Mouse (Mus musculus) forebrain, embryonic 12.5 days (tissue): ENCODE results near the gene Pfn4. TPM values are rescaled to one million over a fixed set of nuclear protein-coding genes. Genes with fewer than 3 reads are reported as not detected.
A peak's percentile ranks its signal among the peaks of the same experiment; 100 is the strongest.
"Not testable (repeated sequence)": the region's sequence is repeated elsewhere in the genome, so short reads cannot be mapped to it uniquely, and the experiment has no call there.

ENCODE experiments used
- ATAC-seq: fragments of 200-750 bp; cut with Nextera tagmentation; 2 replicates; pipeline ENCODE4 v1.8.0; 2017; ENCODE audit warnings: moderate TSS enrichment; ENCODE audit not compliant: low FRiP score
- H3K27ac ChIP-seq: fragments of 300-500 bp; sonication (generic); 2 replicates; pipeline ENCODE4 v1.5.1; 2016; ENCODE audit warnings: mild to moderate bottlenecking
- H3K27me3 ChIP-seq: fragments of 300-500 bp; sonication (generic); 2 replicates; pipeline ENCODE4 v1.6.1; 2016; ENCODE audit warnings: mild to moderate bottlenecking
- H3K36me3 ChIP-seq: fragments of 300-500 bp; sonication (generic); replicated peaks from 2 replicates; pipeline ENCODE4 v1.6.1; 2016; ENCODE audit warnings: mild to moderate bottlenecking
- H3K4me1 ChIP-seq: fragments of 300-500 bp; sonication (generic); 2 replicates; pipeline ENCODE4 v1.6.1; 2016
- H3K4me2 ChIP-seq: fragments of 300-500 bp; sonication (generic); 2 replicates; pipeline ENCODE4 v1.6.1; 2016; ENCODE audit warnings: mild to moderate bottlenecking, moderate library complexity
- H3K4me3 ChIP-seq: fragments of 300-500 bp; sonication (generic); replicated peaks from 2 replicates; pipeline ENCODE4 v1.5.1; 2016; ENCODE audit warnings: mild to moderate bottlenecking
- H3K9ac ChIP-seq: fragments of 300-500 bp; sonication (generic); 2 replicates; pipeline ENCODE4 v1.6.1; 2016; ENCODE audit warnings: mild to moderate bottlenecking
- H3K9me3 ChIP-seq: fragments of 300-500 bp; sonication (generic); 2 replicates; pipeline ENCODE4 v1.6.1; 2016
- WGBS: fragments of 180-500 bp; shearing (Covaris S2); methylation state at CpG from one replicate; pipeline ENCODE4 v1.1.7; 2016; 5-methylcytosine and 5-hydroxymethylcytosine counted together
- polyA plus RNA-seq: library from polyadenylated mRNA; unstranded; fragments of >200 nt; fragmentation: Nextera tagmentation; extraction: Ambion mirVana; gene quantifications from 2 replicates; pipeline ENCODE4 v1.2.1, GENCODE M21; 2016

Gene Pfn4
- polyA plus RNA-seq, 1 experiment from 2014 or later = 7.2 TPM

DNA sequence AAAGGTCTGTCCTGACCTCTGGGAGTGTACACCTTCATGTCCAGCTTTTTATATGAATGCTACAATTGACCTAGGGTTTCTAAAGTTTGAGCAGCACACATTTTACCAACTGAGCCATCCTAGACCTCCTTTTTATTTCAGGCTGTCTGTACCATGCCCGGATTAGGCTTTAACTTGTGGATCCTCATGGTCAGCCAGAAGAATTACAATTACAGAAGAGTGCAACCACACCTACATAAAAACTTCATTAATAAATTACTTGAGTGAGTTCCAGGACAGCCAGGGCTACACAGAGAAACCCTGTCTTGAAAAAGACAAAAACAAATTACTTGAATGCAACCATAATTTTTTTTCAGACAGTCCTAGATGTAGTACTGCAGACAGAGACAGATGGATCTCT, 11.8 kb upstream of the Pfn4 start:
- 94% methylated on average over 1 of the region's 1 CpGs for WGBS

DNA sequence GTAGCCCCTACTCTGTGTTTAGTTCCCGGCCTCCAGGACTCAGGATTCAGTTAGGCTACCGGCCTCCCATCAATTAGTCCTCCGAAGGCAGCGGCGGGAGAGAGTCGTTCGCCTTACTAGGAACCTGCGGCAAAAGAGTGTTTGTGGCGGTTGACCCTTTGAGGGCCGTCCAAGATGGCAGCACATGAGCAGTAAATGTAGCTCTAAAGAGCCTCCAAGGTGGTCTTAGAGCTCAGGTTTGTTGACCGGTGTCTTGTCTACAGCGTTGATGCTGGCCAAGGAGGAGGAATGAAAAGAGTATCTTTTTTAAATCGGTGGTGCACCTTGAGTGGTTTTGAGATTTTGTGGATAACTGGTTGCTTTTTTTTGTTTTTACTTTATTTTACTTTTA, 506 bp downstream of the Pfn4 start:
- Histone ChIP-seq H3K4me3 (peak overlapping the region; percentile 62), H3K4me2 (peak overlapping the region; percentile 63), H3K4me1 (0 out of 2 replicates have a peak, but pooled peaks cover 3% of the 10 kb centered on the region), H3K36me3 (no peaks in the 10 kb centered on the region), H3K9ac (peak overlapping the region; percentile 83), H3K9me3 (no peaks in the 10 kb centered on the region), H3K27me3 (no peaks in the 10 kb centered on the region), H3K27ac (peak overlapping the region; percentile 97)
- ATAC-seq = peak; percentile 46
- 21% methylated on average over 13 of the region's 13 CpGs for WGBS

More for the DNA sequence above, 11.8 kb upstream of the Pfn4 start:
- no peaks in the 10 kb centered on the region for H3K36me3 ChIP-seq
- H3K27me3 ChIP-seq = no peaks in the 10 kb centered on the region
- H3K4me2 ChIP-seq = no peak overlapping the region
- no peaks in the 10 kb centered on the region for H3K4me1 ChIP-seq
- H3K9me3 ChIP-seq = no peaks in the 10 kb centered on the region
- H3K27ac ChIP-seq = no peak overlapping the region
- no peak overlapping the region for H3K4me3 ChIP-seq
- ATAC-seq = no peak
- H3K9ac ChIP-seq = no peak overlapping the region

DNA sequence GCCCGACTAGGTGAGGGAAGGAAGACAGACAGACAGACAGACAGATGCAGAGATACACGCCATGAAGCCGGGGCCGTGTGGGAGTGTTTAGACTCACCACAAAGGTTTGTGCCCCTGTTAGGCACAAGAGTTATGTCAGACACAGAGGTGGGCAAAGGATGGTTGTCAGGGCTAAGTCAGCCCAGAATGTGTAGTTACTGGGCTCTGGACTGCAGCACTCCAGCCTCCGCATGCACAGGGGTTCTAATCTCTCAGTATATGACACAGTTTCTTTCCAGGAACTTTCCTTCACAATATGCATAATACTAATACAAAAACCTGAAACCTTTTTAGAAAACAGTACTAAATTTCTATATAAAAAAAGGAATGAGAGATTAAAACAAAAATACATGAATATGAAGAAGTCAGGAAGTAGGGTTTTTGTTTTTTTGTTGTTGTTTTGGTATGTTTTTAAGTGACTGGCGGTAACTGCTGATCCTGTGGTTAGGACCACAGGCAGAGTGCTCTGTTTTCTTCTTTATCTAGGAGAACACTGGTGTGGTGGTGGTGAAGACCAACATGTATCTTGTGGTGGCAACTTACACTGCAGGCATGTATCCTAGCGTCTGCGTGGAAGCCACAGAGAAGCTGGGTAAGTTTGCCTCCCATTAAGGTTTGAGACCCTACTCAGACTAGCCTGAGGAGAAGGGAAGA, 6.2 kb downstream of the Pfn4 start:
- 94% methylated on average over 8 of the region's 8 CpGs for WGBS
- Histone ChIP-seq H3K4me2 (no peak overlapping the region), H3K4me3 (no peak overlapping the region), H3K27ac (no peak overlapping the region), H3K36me3 (no peaks in the 10 kb centered on the region), H3K9ac (no peak overlapping the region), H3K27me3 (no peaks in the 10 kb centered on the region), H3K9me3 (no peaks in the 10 kb centered on the region), H3K4me1 (no peaks in the 10 kb centered on the region)
- no peak for ATAC-seq

DNA sequence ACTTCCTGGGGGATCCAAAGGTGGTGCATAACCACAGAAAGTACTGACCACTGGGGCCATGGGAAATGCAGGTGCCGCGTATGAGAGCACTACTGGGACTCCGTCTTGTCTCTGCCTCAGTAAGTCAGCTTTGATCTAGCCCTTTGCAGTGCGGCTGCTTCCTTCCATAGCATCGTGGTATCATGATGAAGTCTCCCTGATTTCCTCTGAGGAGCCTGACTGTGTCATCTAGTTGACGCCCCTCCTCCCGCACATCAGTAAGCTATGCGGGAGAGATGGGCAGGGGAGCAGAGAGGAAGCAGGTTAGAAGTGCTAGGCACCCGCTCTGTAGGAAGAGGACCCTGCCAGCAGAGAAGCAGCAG, 6.7 kb downstream of the Pfn4 start:
- no peaks in the 10 kb centered on the region for H3K4me1 ChIP-seq

DNA sequence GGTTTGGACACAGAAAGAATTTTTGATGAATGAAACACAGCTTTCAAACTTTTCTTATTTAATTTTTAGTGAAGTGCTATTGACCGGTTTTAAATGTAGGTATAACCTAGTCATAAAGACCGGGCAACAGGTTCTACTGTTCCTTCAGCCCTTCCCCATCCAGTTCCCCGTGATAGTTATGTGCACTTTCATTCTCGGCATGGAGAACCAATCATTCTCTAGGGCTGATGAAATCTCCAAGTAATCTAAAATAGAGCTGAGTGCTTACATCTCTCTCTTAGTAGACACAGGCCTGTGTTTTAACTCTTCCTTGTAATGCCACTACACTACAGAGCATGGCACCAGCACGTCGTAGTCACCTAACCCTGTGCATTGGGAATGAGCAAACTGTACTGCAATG, 8.9 kb downstream of the Pfn4 start:
- H3K27me3 ChIP-seq = no peaks in the 10 kb centered on the region
- no peak overlapping the region for H3K4me2 ChIP-seq
- 90% methylated on average over 6 of the region's 6 CpGs for WGBS
- H3K27ac ChIP-seq = no peak overlapping the region
- no peak overlapping the region for H3K9ac ChIP-seq
- H3K9me3 ChIP-seq = no peaks in the 10 kb centered on the region
- no peaks in the 10 kb centered on the region for H3K4me1 ChIP-seq
- no peaks in the 10 kb centered on the region for H3K36me3 ChIP-seq
- H3K4me3 ChIP-seq = no peak overlapping the region
- ATAC-seq = no peak

More for the DNA sequence above, 6.7 kb downstream of the Pfn4 start:
- WGBS = 84% methylated on average over 9 of the region's 9 CpGs
- Histone ChIP-seq H3K4me3 (no peak overlapping the region), H3K4me2 (no peak overlapping the region), H3K27ac (no peak overlapping the region), H3K27me3 (no peaks in the 10 kb centered on the region), H3K9ac (no peak overlapping the region), H3K36me3 (no peaks in the 10 kb centered on the region), H3K9me3 (no peaks in the 10 kb centered on the region)
- ATAC-seq = no peak

DNA sequence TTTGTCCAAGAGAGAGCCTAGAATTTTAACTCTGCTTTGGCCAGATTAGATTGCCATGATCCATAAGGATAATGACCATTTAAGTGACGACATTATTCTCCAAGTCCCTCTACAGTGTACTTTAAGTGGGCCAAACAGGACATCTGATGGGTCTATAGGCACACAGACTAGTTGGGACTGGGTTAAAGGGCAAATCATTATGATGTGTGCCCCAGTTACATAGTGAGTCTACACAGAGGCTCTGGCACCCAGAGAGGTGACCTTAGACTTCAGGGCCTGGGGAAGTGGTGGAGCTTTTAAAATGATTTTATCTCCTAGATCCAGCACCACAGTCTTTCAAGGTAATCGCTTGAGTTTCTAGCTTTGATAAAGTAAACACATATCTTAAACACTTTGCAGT, 11.4 kb downstream of the Pfn4 start:
- no peak overlapping the region for H3K4me3 ChIP-seq
- H3K4me2 ChIP-seq = no peak overlapping the region
- H3K9me3 ChIP-seq = no peaks in the 10 kb centered on the region
- no peaks in the 10 kb centered on the region for H3K27me3 ChIP-seq
- H3K9ac ChIP-seq = no peak overlapping the region
- H3K4me1 ChIP-seq = no peaks in the 10 kb centered on the region
- no peak overlapping the region for H3K27ac ChIP-seq
- H3K36me3 ChIP-seq = no peaks in the 10 kb centered on the region
- no peak for ATAC-seq
- WGBS = 71% methylated on average over 2 of the region's 2 CpGs

DNA sequence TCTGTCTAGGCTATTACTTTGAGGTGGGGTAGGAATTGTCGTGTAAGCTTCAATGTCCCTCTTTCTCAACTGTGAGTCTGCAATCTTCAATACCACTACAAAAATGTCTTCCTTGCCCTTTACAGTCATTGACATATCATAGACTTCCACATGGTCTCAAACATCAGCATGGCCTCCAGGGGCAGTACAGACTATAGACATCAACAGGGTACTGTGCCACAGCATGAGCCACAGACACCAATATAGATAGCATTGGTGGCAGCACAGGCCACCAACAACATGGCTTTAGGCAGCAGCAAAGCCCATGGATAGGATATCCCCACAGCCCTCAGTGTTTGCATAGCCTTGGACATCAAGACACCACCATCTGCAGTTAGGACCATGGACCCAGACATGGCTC, 12.4 kb downstream of the Pfn4 start:
- WGBS = 100% methylated on average over 1 of the region's 1 CpGs
- no peak overlapping the region for H3K4me3 ChIP-seq
- H3K4me2 ChIP-seq = no peak overlapping the region
- ATAC-seq = no peak
- no peaks in the 10 kb centered on the region for H3K27me3 ChIP-seq
- no peak overlapping the region for H3K9ac ChIP-seq
- H3K4me1 ChIP-seq = no peaks in the 10 kb centered on the region
- H3K36me3 ChIP-seq = no peaks in the 10 kb centered on the region
- H3K27ac ChIP-seq = no peak overlapping the region
- no peaks in the 10 kb centered on the region for H3K9me3 ChIP-seq

DNA sequence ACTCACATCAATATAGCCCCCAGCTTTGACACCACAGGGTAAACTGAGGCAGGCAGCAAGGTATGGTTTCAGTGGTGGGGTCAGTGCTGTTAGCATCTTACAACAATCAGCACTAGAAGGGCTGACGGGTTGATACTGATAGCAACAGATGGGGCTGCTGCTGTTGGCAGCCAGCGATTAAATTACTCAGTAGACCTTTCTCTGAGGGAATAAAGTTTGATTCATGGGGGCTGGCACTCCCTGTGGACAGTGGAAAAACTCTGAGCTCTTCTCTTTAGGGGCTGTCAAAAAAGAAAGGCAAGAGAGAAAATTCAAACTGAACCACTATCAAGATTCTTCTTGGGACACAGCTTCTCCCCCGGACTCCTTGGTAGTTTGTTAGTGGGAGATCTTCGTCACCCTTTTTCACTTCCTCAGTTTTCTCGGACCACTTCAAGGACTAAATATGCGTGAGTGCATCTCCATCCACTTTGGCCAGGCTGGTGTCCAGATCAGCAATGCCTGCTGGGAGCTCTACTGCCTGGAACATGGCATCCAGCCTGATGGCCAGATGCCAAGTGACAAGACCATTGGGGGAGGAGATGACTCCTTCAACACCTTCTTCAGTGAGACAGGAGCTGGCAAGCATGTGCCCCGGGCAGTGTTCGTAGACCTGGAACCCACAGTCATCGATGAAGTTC, 13.0 kb downstream of the Pfn4 start:
- not testable (repeated sequence) for H3K9me3 ChIP-seq, H3K9ac ChIP-seq, H3K27me3 ChIP-seq, H3K36me3 ChIP-seq, ATAC-seq, H3K4me2 ChIP-seq, H3K4me3 ChIP-seq, H3K27ac ChIP-seq, H3K4me1 ChIP-seq
- WGBS = 92% methylated on average over 9 of the region's 9 CpGs

DNA sequence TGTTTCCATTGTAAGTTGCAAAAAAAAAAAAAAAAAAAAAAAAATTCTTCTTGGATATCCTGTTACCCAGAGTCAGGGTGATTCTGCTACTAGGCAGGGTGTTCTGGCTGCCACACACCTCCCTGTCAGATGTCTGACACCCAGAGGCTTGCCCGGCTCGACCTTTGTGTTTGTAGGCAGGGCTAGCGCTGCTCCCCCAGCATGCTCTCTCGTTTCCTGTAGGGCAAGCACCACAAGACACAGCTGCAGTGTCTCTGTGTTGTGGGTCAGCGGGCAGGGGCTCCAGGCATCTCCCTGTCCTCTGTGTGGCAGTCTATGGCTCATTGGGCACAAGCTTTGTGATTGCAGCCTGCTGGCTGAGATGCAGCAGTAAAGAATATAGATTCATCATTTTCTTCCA, 14.8 kb downstream of the Pfn4 start:
- H3K36me3 ChIP-seq = no peaks in the 10 kb centered on the region
- H3K9me3 ChIP-seq = no peaks in the 10 kb centered on the region
- H3K27me3 ChIP-seq = no peaks in the 10 kb centered on the region
- H3K4me3 ChIP-seq = no peak overlapping the region
- WGBS = 71% methylated on average over 5 of the region's 5 CpGs
- H3K4me1 ChIP-seq = no peaks in the 10 kb centered on the region
- H3K27ac ChIP-seq = no peak overlapping the region
- H3K9ac ChIP-seq = no peak overlapping the region
- H3K4me2 ChIP-seq = no peak overlapping the region
- no peak for ATAC-seq

DNA sequence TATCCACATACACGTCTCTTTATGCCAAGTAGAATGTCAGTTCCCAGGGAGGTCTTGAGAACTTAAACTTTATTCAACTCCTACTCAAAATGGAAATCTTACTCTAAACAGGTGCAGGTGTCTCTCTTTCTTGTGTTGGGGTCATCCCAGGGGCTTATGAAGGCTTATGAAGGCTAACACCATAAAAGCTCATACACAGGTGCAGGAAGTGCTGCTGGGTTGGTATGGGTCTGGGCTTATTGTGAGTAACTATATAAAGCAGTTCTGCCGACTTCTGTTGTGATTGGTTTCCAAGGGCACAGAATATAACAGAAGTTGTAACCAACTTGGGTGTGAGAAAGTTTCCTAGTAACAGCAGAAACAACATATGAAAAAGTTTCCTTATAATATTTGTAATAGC, 15.6 kb downstream of the Pfn4 start:
- H3K9me3 ChIP-seq = no peaks in the 10 kb centered on the region
- 86% methylated on average over 2 of the region's 2 CpGs for WGBS
- no peak overlapping the region for H3K9ac ChIP-seq
- no peak overlapping the region for H3K4me3 ChIP-seq
- H3K27ac ChIP-seq = no peak overlapping the region
- H3K27me3 ChIP-seq = no peaks in the 10 kb centered on the region
- ATAC-seq = no peak
- no peaks in the 10 kb centered on the region for H3K36me3 ChIP-seq
- no peaks in the 10 kb centered on the region for H3K4me1 ChIP-seq
- no peak overlapping the region for H3K4me2 ChIP-seq

DNA sequence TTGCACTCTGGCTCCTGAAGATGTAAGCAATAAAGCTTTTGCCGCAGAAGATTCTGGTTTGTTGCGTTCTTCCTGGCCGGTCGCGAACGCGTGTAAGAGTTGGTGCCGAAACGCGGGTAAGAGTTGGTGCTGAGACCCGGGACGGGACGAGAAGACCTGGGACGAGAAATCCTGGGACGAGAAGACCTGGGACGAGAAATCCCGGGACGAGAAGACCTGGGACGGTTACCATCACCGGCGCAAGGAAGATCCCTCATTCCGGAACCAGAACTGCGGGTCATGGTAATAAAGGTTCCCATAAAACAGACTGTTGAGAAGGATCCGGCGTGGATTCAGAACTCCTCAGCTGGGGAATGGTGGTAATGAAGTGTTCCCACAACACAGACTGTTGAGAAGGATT, 19.3 kb downstream of the Pfn4 start:
- not testable (repeated sequence) for H3K4me3 ChIP-seq, ATAC-seq

DNA sequence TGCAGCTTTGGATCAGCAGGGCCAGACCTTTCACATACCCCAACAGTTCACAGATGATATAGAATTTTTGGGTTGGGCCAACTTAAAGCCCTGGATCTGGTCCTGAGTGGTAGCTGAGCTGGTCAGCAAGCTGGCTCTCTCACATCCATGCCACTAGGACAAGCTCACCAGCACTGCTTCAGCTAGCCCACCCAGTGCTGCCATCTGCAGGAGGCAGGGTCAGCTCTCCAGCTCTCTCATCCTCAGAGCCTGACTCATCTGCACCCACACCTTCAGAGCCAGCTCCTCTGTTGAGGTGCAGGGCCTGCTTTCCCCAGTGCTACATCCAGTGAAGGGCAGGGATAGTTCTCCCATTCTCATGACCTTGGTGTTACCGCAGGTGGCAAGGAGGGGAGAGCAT, 24.9 kb downstream of the Pfn4 start:
- H3K4me1 ChIP-seq = no peaks in the 10 kb centered on the region

More for the DNA sequence above, 19.3 kb downstream of the Pfn4 start:
- H3K36me3 ChIP-seq, H3K27me3 ChIP-seq, H3K9ac ChIP-seq, H3K4me1 ChIP-seq, H3K9me3 ChIP-seq, H3K4me2 ChIP-seq, H3K27ac ChIP-seq: not testable (repeated sequence)
- 94% methylated on average over 25 of the region's 25 CpGs for WGBS

DNA sequence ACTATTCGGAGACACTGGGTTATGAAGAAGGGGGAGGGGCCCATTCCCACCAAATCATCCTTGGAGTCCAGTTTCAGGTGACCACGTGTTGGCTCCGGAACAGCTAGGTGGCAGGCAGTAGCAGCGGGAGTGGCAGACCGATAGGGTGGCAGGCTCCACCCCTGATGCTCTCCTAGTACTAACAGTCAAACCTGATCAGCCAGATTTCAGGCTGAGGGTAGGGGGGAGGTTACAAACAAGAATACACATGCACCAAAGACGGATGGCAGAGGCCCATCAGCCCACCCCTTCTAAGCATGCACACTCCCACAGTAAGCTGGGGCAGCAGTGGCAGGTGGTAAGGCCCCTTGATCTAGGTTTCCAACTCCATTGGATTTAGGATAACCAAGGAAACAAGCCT, 28.6 kb downstream of the Pfn4 start:
- not testable (repeated sequence) for H3K9ac ChIP-seq, H3K27me3 ChIP-seq, H3K4me3 ChIP-seq, H3K4me1 ChIP-seq, H3K27ac ChIP-seq, H3K4me2 ChIP-seq, H3K36me3 ChIP-seq, H3K9me3 ChIP-seq, ATAC-seq
- WGBS = 78% methylated on average over 6 of the region's 6 CpGs

More for the DNA sequence above, 24.9 kb downstream of the Pfn4 start:
- 79% methylated on average over 1 of the region's 1 CpGs for WGBS
- no peak overlapping the region for H3K4me2 ChIP-seq
- no peak overlapping the region for H3K9ac ChIP-seq
- H3K27ac ChIP-seq = no peak overlapping the region
- no peak for ATAC-seq
- no peak overlapping the region for H3K4me3 ChIP-seq
- no peaks in the 10 kb centered on the region for H3K27me3 ChIP-seq
- no peaks in the 10 kb centered on the region for H3K9me3 ChIP-seq
- no peaks in the 10 kb centered on the region for H3K36me3 ChIP-seq
